Mouse (Mus musculus): ENCODE data around the gene Atg10. TPM values are rescaled to one million over a fixed set of nuclear protein-coding genes. Genes with fewer than 3 reads are reported as not detected.

The Atg10 gene
- polyA plus RNA-seq, 1 experiment from 2014 or later, result 8.1 TPM

DNA sequence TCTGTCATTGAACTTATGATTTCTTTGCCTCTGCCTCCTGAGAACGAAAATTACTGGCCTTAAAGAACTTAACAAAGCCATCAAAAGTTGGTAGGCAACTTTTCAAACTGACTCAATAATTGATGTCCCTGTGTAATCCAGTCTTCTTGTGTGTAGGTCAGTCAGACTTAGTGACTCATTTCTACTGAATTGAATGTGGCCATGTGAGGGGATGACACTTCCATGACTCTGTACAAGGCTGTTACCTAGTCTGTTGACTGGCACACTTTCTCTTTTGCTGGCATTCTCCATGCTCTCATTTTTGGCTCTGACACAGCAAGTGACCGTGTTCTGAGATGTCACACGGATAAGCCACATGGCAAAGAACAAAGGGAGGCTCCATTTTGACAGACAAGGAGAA lies 246.7 kb downstream of the Atg10 start:
- H3K27me3 ChIP-seq (ENCODE audit: poor library complexity, severe bottlenecking), result no peaks in the 10 kb centered on the region
- H3K9me3 ChIP-seq, result no peaks in the 10 kb centered on the region
- DNase-seq (ENCODE audit: extremely low spot score, low spot score), result no peak
- H3K4me1 ChIP-seq, result peaks cover 4% of the 10 kb centered on the region; the same call in 1 of the 2 replicates
- H3K27ac ChIP-seq, result no peak overlapping the region
- H3K4me3 ChIP-seq, result no peak overlapping the region
- H3K36me3 ChIP-seq (replicated peaks), result no peaks in the 10 kb centered on the region
- 83% methylated on average over 3 of the region's 3 CpGs for WGBS

DNA sequence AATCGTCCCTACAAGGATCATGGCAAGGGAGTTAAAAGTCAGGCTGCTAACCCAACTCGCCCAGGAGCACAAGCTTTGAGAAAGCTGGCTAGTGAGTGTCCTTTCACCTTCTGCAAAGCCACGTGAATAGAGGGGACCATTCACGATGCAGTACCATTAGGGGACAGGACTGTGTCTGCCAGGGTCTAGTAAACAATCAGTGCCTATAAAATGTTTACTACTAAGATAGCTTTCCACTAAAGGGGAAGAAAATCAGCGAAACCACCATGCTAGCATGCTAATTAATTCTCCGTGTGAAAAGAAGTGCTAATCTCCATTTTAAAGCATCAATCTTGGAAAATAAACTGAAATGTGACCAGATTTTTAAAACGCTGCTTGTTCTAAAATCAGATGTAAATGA lies 250.4 kb downstream of the Atg10 start:
- Histone ChIP-seq H3K9me3 (no peaks in the 10 kb centered on the region), H3K36me3 (replicated peaks) (no peaks in the 10 kb centered on the region), H3K4me1 (peaks cover 4% of the 10 kb centered on the region; the same call in 1 of the 2 replicates), H3K27me3 (ENCODE audit: poor library complexity, severe bottlenecking) (no peaks in the 10 kb centered on the region), H3K27ac (no peak overlapping the region), H3K4me3 (no peak overlapping the region)
- DNase-seq (ENCODE audit: extremely low spot score, low spot score), result no peak
- 60% methylated on average over 7 of the region's 7 CpGs for WGBS

DNA sequence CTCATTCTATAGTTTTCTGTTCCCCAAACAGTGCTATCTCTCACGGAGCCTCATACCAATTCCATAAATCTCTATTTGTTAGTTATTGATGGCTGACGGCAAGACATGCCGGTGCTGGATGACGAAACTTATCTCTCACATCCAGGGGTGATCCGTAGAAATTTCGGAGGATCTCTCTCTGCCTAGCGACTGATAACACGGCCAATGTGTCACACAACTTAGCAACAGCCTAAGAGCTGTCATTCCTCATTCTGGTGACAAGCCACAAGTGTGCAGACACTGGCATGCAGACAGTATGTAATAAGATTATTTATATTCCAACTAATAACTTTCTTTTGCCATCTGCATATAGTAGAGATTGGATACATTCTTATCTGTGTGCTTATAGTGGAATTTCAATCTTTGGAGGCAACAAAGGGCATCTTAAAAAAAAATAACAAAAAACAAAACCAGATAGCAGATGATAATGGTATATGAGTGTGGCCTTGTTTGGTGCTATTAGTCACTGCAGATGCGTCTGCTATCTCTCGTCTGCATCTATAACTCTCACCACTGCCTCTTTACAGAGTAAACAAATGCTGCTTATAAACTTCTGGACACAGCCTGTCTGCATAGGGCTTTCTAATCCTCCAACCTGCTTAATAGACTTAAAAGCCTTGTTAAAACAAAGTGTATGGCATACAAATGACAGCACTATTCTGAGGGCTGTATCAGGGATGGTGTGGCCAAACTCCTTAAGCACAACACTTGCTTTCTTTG lies 253.3 kb downstream of the Atg10 start:
- H3K4me1 ChIP-seq, result peaks cover 8% of the 10 kb centered on the region; the same call in 1 of the 2 replicates
- H3K27ac ChIP-seq, result no peak overlapping the region
- no peaks in the 10 kb centered on the region for H3K27me3 ChIP-seq (ENCODE audit: poor library complexity, severe bottlenecking)
- no peak overlapping the region for H3K4me3 ChIP-seq
- H3K9me3 ChIP-seq, result no peaks in the 10 kb centered on the region
- 91% methylated on average over 10 of the region's 10 CpGs for WGBS
- H3K36me3 ChIP-seq (replicated peaks), result no peaks in the 10 kb centered on the region
- no peak for DNase-seq (ENCODE audit: extremely low spot score, low spot score)

DNA sequence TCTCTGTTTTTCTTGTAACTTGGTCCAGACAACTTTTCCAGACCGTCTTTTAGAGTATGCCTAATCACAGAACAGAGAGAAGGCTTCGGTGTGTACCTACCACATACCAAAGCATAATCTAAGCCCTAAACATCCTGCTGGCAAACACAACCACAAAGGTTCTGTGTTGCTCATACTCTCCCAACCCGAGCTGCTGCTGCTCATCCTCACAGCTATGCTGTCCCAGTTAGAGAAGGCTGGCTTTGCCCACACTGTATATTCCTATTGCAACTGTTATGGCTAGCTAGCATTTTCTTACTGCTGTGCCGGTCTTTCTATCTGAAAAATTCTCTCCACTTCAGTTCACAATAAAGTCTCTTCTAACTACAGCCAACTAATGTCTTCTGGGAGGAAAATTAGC lies 254.8 kb downstream of the Atg10 start:
- H3K36me3 ChIP-seq (replicated peaks), result no peaks in the 10 kb centered on the region
- DNase-seq (ENCODE audit: extremely low spot score, low spot score), result no peak
- H3K9me3 ChIP-seq, result no peaks in the 10 kb centered on the region
- H3K4me1 ChIP-seq, result peaks cover 8% of the 10 kb centered on the region; the same call in 1 of the 2 replicates
- WGBS, result 81% methylated on average over 4 of the region's 4 CpGs
- H3K27ac ChIP-seq, result no peak overlapping the region
- no peaks in the 10 kb centered on the region for H3K27me3 ChIP-seq (ENCODE audit: poor library complexity, severe bottlenecking)
- no peak overlapping the region for H3K4me3 ChIP-seq

DNA sequence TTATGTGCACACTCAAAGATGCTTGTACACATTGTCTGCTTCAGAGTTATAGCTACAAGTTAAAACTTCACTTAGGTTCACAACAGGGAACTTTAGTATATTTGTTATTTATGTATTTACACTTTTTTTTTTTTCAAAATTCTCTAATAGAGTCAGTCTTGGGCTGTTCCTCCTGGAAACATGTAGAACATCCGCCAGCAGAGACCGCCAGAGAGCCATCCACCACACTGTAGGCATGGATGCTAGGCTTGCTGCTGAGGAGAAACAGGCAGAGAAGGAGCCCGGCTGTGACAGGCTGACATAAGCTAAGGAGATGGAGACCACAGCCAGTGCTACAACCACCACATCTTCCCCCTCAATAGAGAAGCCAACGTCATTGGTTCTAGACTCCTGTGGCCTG lies 256.3 kb downstream of the Atg10 start:
- peak; percentile 76 for DNase-seq (ENCODE audit: extremely low spot score, low spot score)
- Histone ChIP-seq H3K4me3 (no peak overlapping the region), H3K36me3 (replicated peaks) (no peaks in the 10 kb centered on the region), H3K4me1 (peaks cover 13% of the 10 kb centered on the region), H3K27me3 (ENCODE audit: poor library complexity, severe bottlenecking) (no peaks in the 10 kb centered on the region), H3K27ac (no peak overlapping the region), H3K9me3 (no peaks in the 10 kb centered on the region)
- WGBS, result 7% methylated on average over 4 of the region's 4 CpGs

DNA sequence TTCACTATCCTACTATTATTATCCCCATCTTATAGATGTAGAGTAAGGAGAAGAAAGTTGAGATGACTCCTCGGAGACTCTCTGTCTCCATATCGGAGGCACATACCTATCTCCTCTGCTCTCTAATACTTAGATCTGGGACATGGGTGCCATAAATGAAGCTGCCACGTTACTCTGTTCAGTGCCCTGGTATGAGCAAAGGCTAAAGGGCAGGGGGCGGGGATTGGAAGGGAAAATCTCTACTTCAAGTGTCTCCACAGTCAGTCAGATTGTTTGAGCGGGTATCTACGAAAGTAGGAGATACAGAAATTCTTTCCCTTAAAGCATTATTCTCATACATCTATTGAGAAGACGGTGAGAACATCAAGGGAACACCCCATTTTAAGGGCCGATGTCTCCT lies 257.8 kb downstream of the Atg10 start:
- H3K27ac ChIP-seq, result no peak overlapping the region
- 83% methylated on average over 8 of the region's 8 CpGs for WGBS
- DNase-seq (ENCODE audit: extremely low spot score, low spot score), result no peak

DNA sequence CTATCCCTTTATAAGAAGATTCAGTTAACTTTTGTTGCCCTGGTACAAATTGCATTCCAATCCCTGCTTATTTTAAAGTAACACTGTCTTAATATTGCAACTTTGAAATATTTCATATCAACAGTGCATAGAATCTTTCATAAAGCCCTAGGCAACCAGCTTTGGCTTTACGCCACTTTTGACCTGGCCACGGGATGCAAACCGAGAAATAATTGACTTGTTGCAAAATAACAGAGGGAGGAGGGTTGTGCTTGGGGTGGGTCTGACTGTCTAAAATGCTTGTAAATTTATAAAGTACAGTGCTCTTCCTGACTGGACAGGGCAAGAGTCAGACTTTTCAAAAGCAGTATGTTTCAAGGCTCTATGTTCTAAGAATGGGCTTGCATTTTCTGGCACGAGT lies 259.3 kb downstream of the Atg10 start:
- no peaks in the 10 kb centered on the region for H3K9me3 ChIP-seq
- 95% methylated on average over 4 of the region's 4 CpGs for WGBS
- peaks cover 13% of the 10 kb centered on the region for H3K4me1 ChIP-seq

More for the DNA sequence above, 257.8 kb downstream of the Atg10 start:
- Histone ChIP-seq H3K36me3 (replicated peaks) (no peaks in the 10 kb centered on the region), H3K4me3 (no peak overlapping the region), H3K4me1 (peaks cover 13% of the 10 kb centered on the region), H3K27me3 (ENCODE audit: poor library complexity, severe bottlenecking) (no peaks in the 10 kb centered on the region), H3K9me3 (no peaks in the 10 kb centered on the region)

DNA sequence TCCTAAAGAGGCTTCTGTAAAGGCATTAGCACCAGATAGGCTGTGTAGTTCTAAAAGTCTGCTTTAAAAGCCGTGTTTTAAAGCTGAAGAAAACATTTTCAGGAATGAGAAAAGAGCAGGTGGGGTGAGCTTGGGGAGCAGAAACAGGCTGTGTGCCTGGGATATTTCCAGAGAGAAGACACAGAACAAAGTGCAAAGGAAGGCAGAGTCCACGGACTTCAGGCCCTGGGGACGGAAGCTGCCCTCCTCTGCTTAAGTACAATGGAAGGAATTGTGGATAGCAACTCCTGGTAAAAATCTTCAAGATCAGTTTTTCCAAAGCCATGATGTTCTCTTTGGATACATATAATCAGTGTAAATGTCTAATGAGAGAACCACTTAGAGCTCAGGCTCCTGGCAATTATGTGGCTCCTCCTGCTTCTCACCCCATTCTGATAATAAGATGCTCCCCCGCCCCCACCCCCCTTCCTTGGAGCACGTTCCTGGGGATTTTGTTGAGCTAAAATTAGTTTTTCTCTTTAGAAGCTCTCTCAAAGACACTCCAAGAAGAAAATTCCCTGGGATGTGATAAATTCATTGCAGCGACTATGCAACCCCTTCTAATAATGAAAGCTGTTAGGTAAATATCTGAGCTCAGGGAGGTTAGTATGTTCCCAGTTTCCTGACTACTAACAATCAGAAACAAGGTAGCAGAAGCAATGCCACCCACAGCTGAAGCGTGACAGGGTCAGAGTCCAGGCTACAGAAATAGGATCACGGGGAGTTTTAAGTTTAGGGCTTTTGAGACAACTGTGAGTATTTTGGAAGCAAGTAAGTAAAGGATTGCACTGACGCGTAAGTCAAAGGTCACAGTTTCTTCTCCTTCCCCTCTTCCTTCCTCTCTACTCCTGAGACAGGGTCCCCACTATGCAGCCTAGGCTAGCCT lies 260.7 kb downstream of the Atg10 start:
- Histone ChIP-seq H3K36me3 (replicated peaks) (no peaks in the 10 kb centered on the region), H3K4me1 (peaks cover 13% of the 10 kb centered on the region), H3K9me3 (no peaks in the 10 kb centered on the region), H3K4me3 (no peak overlapping the region), H3K27me3 (ENCODE audit: poor library complexity, severe bottlenecking) (no peaks in the 10 kb centered on the region), H3K27ac (no peak overlapping the region)
- 68% methylated on average over 10 of the region's 10 CpGs for WGBS
- DNase-seq (ENCODE audit: extremely low spot score, low spot score), result no peak

More for the DNA sequence above, 259.3 kb downstream of the Atg10 start:
- H3K27me3 ChIP-seq (ENCODE audit: poor library complexity, severe bottlenecking), result no peaks in the 10 kb centered on the region
- H3K36me3 ChIP-seq (replicated peaks), result no peaks in the 10 kb centered on the region
- H3K4me3 ChIP-seq, result no peak overlapping the region
- DNase-seq (ENCODE audit: extremely low spot score, low spot score), result no peak
- H3K27ac ChIP-seq, result no peak overlapping the region

DNA sequence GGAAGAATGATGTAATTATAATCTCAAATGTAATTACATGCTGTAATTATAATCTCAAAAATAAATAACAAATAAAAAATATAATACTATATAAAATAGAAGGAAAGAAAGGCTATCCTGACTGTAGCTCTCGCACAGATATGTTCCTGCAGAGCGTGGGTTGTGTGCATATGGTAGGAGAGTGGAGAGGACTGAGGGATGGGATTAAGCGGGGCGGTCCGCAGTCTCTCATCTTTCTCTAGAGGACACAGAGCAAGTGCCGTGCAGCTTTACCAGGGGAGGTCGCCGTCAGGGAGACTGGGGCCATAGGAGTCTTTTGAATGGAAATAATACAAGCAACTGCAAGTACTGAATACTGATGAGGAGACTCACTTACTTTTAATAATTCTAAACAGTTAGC lies 263.2 kb downstream of the Atg10 start:
- DNase-seq (ENCODE audit: extremely low spot score, low spot score), result no peak
- Histone ChIP-seq H3K9me3 (no peaks in the 10 kb centered on the region), H3K27me3 (ENCODE audit: poor library complexity, severe bottlenecking) (no peaks in the 10 kb centered on the region), H3K4me1 (peaks cover 10% of the 10 kb centered on the region), H3K4me3 (no peak overlapping the region), H3K27ac (no peak overlapping the region), H3K36me3 (replicated peaks) (no peaks in the 10 kb centered on the region)
- 87% methylated on average over 8 of the region's 8 CpGs for WGBS

DNA sequence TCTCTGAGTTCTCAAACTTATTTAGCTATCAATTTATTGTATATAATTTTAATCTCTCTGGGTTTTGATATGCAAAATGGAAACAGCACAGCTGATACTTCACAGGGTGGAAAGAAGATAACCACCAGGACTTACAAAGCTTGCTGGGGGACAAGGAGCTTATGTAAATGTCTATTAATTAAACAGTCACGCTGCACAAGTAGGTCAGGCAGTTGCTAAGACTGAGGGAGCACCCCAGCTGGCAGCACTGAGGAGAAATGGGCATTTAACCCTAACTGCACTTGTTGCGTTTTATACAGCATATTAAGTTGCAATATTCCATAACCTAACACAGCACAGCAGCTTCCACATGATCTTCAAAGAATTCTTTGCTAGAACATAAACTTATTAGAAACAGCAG lies 264.9 kb downstream of the Atg10 start:
- no peaks in the 10 kb centered on the region for H3K27me3 ChIP-seq (ENCODE audit: poor library complexity, severe bottlenecking)
- H3K9me3 ChIP-seq, result no peaks in the 10 kb centered on the region
- H3K4me1 ChIP-seq, result peaks cover 10% of the 10 kb centered on the region
- 44% methylated on average over 2 of the region's 2 CpGs for WGBS
- no peak for DNase-seq (ENCODE audit: extremely low spot score, low spot score)
- no peak overlapping the region for H3K27ac ChIP-seq
- H3K36me3 ChIP-seq (replicated peaks), result no peaks in the 10 kb centered on the region
- no peak overlapping the region for H3K4me3 ChIP-seq

DNA sequence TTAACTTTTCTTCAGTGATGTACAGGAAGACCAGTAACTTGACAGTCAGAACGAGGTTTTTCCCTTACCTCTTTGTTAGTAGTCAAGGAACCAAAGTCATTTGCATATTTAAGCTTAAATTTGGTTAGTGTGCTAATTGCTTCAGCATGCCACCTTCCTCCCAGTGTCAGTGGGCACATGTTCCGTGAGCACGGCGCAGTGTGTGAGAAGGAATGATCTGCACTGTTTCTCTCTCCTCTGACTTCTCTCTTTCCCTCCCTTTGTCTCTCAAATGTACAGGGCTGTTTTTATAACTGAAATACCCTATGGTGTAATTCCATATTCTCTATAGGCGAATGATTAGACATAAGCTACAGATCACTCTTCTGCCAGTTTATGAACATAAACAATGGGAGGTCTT lies 284.2 kb downstream of the Atg10 start:
- Histone ChIP-seq H3K9me3 (no peaks in the 10 kb centered on the region), H3K36me3 (replicated peaks) (no peaks in the 10 kb centered on the region), H3K27me3 (ENCODE audit: poor library complexity, severe bottlenecking) (no peaks in the 10 kb centered on the region), H3K27ac (no peak overlapping the region), H3K4me3 (no peak overlapping the region), H3K4me1 (no peaks in the 10 kb centered on the region)
- no peak for DNase-seq (ENCODE audit: extremely low spot score, low spot score)
- WGBS, result 86% methylated on average over 5 of the region's 5 CpGs

DNA sequence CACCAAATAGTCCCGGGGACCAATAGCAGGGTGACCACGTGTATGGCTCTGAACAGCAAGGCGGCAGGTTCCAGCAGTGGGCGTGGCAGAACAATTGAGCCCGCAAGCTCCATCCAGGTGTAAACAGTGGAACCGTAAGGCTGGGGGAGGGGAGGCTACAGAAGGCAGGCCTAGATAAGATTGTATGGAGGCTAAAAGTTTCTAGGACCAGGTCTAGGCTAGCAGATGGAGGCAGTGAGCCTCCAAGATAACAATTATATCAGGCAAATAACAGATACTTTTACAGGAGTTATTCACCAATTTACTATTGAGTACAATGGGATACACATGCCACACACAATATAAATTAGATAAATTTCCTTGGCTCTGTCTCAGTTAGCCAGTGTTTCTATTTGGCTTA lies 284.6 kb downstream of the Atg10 start:
- no peak overlapping the region for H3K27ac ChIP-seq
- no peaks in the 10 kb centered on the region for H3K4me1 ChIP-seq
- H3K4me3 ChIP-seq, result no peak overlapping the region
- WGBS, result 55% methylated on average over 6 of the region's 6 CpGs
- no peaks in the 10 kb centered on the region for H3K36me3 ChIP-seq (replicated peaks)
- H3K27me3 ChIP-seq (ENCODE audit: poor library complexity, severe bottlenecking), result no peaks in the 10 kb centered on the region
- DNase-seq (ENCODE audit: extremely low spot score, low spot score), result no peak
- H3K9me3 ChIP-seq, result no peaks in the 10 kb centered on the region

DNA sequence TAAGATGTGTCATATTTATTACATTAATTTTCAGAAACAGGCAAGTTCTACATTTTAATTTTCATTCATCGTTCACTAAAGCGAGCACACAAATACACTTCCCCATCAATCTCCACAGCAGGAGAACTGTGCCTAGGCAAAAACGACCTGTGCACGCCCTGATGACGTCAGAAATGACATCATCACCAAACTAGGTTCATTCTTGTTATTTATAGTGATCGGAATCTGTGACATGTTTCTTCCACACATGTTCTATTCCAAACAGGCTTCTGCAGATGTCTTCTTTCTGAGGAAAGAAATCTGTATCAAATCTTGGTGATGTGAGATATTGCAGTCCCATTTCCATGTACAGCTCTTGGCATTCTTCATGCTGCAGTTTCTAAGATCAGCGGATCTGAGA lies 287.9 kb downstream of the Atg10 start:
- Histone ChIP-seq H3K4me3 (no peak overlapping the region), H3K27ac (no peak overlapping the region), H3K4me1 (peaks cover 7% of the 10 kb centered on the region), H3K36me3 (replicated peaks) (no peaks in the 10 kb centered on the region), H3K9me3 (no peaks in the 10 kb centered on the region), H3K27me3 (ENCODE audit: poor library complexity, severe bottlenecking) (no peaks in the 10 kb centered on the region)
- no peak for DNase-seq (ENCODE audit: extremely low spot score, low spot score)
- WGBS, result 92% methylated on average over 7 of the region's 7 CpGs

Data from forebrain, embryonic 10.5 days (tissue).